16 mouse cellular contexts compared by ENCODE assay signal in genomic region chr2:130113379-130113778, GRCm38 (mm10). TPM values are rescaled to one million over a fixed set of nuclear protein-coding genes. Genes with fewer than 3 reads are reported as not detected.
DNase-seq lines count a peak whose midpoint lies in the region; ATAC-seq and TF ChIP-seq lines count a peak whose summit lies in the region.
"Had no signal": no experiment of that assay in that cellular context is flagged by ENCODE, and none has a peak within 500 bp of the region (broad histone marks: within the 10 kb centered on the region; RNA-seq: fewer than 3 reads in every experiment).

No protein-coding gene starts in this region.

- H3K36me3 ChIP-seq in hindbrain, embryonic 15.5 days = no peaks in the 10 kb centered on the region
- H3K36me3 ChIP-seq in hindbrain, embryonic 12.5 days = no peaks in the 10 kb centered on the region
- H3K36me3 ChIP-seq in midbrain, embryonic 14.5 days (ENCODE audit: control insufficient read depth, insufficient read depth, low read length) = no peaks in the 10 kb centered on the region
- no peaks in the 10 kb centered on the region for H3K36me3 ChIP-seq in midbrain, embryonic 13.5 days
- no peaks in the 10 kb centered on the region for H3K36me3 ChIP-seq in stomach, postnatal 0 days (ENCODE audit: control insufficient read depth, insufficient read depth, low read length)
- H3K36me3 ChIP-seq: limb, embryonic 10.5 days; liver, embryonic 13.5 days had no signal

- TF ChIP-seq CTCF in stomach, postnatal 0 days (IDR thresholded peaks at IDR 0.05; ENCODE audit: low read depth) = no peak

- 27% methylated on average over 3 of the region's 3 CpGs for WGBS in hindbrain, embryonic 15.5 days
- 46% methylated on average over 3 of the region's 3 CpGs for WGBS in hindbrain, embryonic 12.5 days
- WGBS in midbrain, embryonic 14.5 days = 29% methylated on average over 3 of the region's 3 CpGs
- 29% methylated on average over 3 of the region's 3 CpGs for WGBS in midbrain, embryonic 13.5 days
- WGBS in stomach, postnatal 0 days = 18% methylated on average over 3 of the region's 3 CpGs

- H3K4me2 ChIP-seq in hindbrain, embryonic 15.5 days = no peak overlapping the region
- H3K4me2 ChIP-seq in hindbrain, embryonic 12.5 days (replicated peaks) = no peak overlapping the region
- H3K4me2 ChIP-seq in midbrain, embryonic 14.5 days (ENCODE audit: low read length) = no peak overlapping the region
- no peak overlapping the region for H3K4me2 ChIP-seq in midbrain, embryonic 13.5 days (replicated peaks)
- no peak overlapping the region for H3K4me2 ChIP-seq in stomach, postnatal 0 days (replicated peaks; ENCODE audit: low read depth)
- H3K4me2 ChIP-seq: liver, embryonic 13.5 days had no signal

- no peak overlapping the region for H3K4me3 ChIP-seq in hindbrain, embryonic 15.5 days
- H3K4me3 ChIP-seq in hindbrain, embryonic 12.5 days = no peak overlapping the region
- H3K4me3 ChIP-seq in midbrain, embryonic 14.5 days (replicated peaks; ENCODE audit: low read depth, low read length) = no peak overlapping the region
- H3K4me3 ChIP-seq in midbrain, embryonic 13.5 days (replicated peaks) = no peak overlapping the region
- no peak overlapping the region for H3K4me3 ChIP-seq in stomach, postnatal 0 days (ENCODE audit: low read depth, low read length)
- H3K4me3 ChIP-seq: limb, embryonic 10.5 days; liver, embryonic 13.5 days; megakaryocyte, embryonic 14.5 days had no signal

- peak overlapping the region; percentile 45; the same call in 1 of the 2 replicates for H3K27ac ChIP-seq in hindbrain, embryonic 15.5 days (replicated peaks)
- H3K27ac ChIP-seq in hindbrain, embryonic 12.5 days = no peak overlapping the region
- no peak overlapping the region for H3K27ac ChIP-seq in midbrain, embryonic 14.5 days (replicated peaks; ENCODE audit: low read depth, low read length)
- no peak overlapping the region for H3K27ac ChIP-seq in midbrain, embryonic 13.5 days
- H3K27ac ChIP-seq in stomach, postnatal 0 days (replicated peaks) = no peak overlapping the region
- H3K27ac ChIP-seq: limb, embryonic 10.5 days; liver, embryonic 13.5 days had no signal

- peak; percentile 44 for DNase-seq in midbrain, embryonic 14.5 days
- DNase-seq in lung, postnatal 10 days = peak; percentile 47
- DNase-seq in stomach, postnatal 0 days (ENCODE audit: low spot score) = no peak
- DNase-seq in layer of hippocampus, postnatal 10 days (ENCODE audit: low spot score in 2 of 2) = no peak
- DNase-seq: cerebellum, adult 8-10 months; kidney, adult 18-20 months; liver, embryonic 13.5 days; right cerebral cortex, postnatal 4 days had no signal

- no peak for ATAC-seq in hindbrain, embryonic 15.5 days (ENCODE audit: low FRiP score, low read depth)
- ATAC-seq in hindbrain, embryonic 12.5 days (ENCODE audit: low FRiP score) = no peak
- ATAC-seq in midbrain, embryonic 14.5 days (ENCODE audit: low FRiP score, low TSS enrichment) = no peak
- ATAC-seq in midbrain, embryonic 13.5 days = no peak
- 0 out of 2 replicates have a peak, but pooled peaks have one; percentile 32 for ATAC-seq in stomach, postnatal 0 days (ENCODE audit: low FRiP score, low TSS enrichment)

- no peak overlapping the region for H3K9ac ChIP-seq in hindbrain, embryonic 15.5 days
- H3K9ac ChIP-seq in hindbrain, embryonic 12.5 days = no peak overlapping the region
- no peak overlapping the region for H3K9ac ChIP-seq in midbrain, embryonic 14.5 days (replicated peaks; ENCODE audit: low read length)
- no peak overlapping the region for H3K9ac ChIP-seq in midbrain, embryonic 13.5 days (replicated peaks)
- no peak overlapping the region for H3K9ac ChIP-seq in stomach, postnatal 0 days (ENCODE audit: low read length)
- H3K9ac ChIP-seq: liver, embryonic 13.5 days had no signal

- 0 out of 2 replicates have a peak, but pooled peaks cover 8% of the 10 kb centered on the region for H3K4me1 ChIP-seq in hindbrain, embryonic 15.5 days (replicated peaks)
- H3K4me1 ChIP-seq in hindbrain, embryonic 12.5 days = no peaks in the 10 kb centered on the region
- H3K4me1 ChIP-seq in midbrain, embryonic 14.5 days (ENCODE audit: control insufficient read depth, insufficient read depth, low read length) = no peaks in the 10 kb centered on the region
- 0 out of 2 replicates have a peak, but pooled peaks cover 7% of the 10 kb centered on the region for H3K4me1 ChIP-seq in midbrain, embryonic 13.5 days (replicated peaks)
- H3K4me1 ChIP-seq in stomach, postnatal 0 days (replicated peaks; ENCODE audit: control insufficient read depth, insufficient read depth) = no peaks in the 10 kb centered on the region
- H3K4me1 ChIP-seq: limb, embryonic 10.5 days; liver, embryonic 13.5 days; megakaryocyte, embryonic 14.5 days had no signal

- H3K9me3 ChIP-seq in hindbrain, embryonic 15.5 days = no peaks in the 10 kb centered on the region
- H3K9me3 ChIP-seq in hindbrain, embryonic 12.5 days (replicated peaks) = no peaks in the 10 kb centered on the region
- H3K9me3 ChIP-seq in midbrain, embryonic 14.5 days (ENCODE audit: control insufficient read depth, low read length) = no peaks in the 10 kb centered on the region
- no peaks in the 10 kb centered on the region for H3K9me3 ChIP-seq in midbrain, embryonic 13.5 days
- no peaks in the 10 kb centered on the region for H3K9me3 ChIP-seq in stomach, postnatal 0 days (ENCODE audit: control insufficient read depth, low read length)
- H3K9me3 ChIP-seq: limb, embryonic 10.5 days; liver, embryonic 13.5 days; megakaryocyte, embryonic 14.5 days had no signal

- H3K27me3 ChIP-seq in hindbrain, embryonic 15.5 days = no peaks in the 10 kb centered on the region
- H3K27me3 ChIP-seq in hindbrain, embryonic 12.5 days = no peaks in the 10 kb centered on the region
- H3K27me3 ChIP-seq in midbrain, embryonic 14.5 days (ENCODE audit: control insufficient read depth, insufficient read depth, low read length) = no peaks in the 10 kb centered on the region
- no peaks in the 10 kb centered on the region for H3K27me3 ChIP-seq in midbrain, embryonic 13.5 days
- H3K27me3 ChIP-seq in stomach, postnatal 0 days (ENCODE audit: control insufficient read depth, insufficient read depth, low read length) = no peaks in the 10 kb centered on the region
- H3K27me3 ChIP-seq: liver, embryonic 13.5 days had no signal

- TF ChIP-seq EP300 in stomach, postnatal 0 days (optimal IDR thresholded peaks at IDR 0.05) = no peak

RNA-seq across cellular contexts. Expression of gene Tgm6, which starts 1.2 kb away (rescaled TPM):
- polyA plus RNA-seq in hindbrain, embryonic 15.5 days (2015; fragmentation: Nextera tagmentation; extraction: Ambion mirVana) = 0.59 TPM in 1 of 2 replicates, not detected in the other
- not detected in 2 replicates for polyA plus RNA-seq in hindbrain, embryonic 12.5 days (2016; fragmentation: Nextera tagmentation; extraction: Ambion mirVana)
- 0.30 and 0.57 TPM in 2 replicates for polyA plus RNA-seq in midbrain, embryonic 14.5 days (2014; fragmentation: Nextera tagmentation; extraction: Ambion mirVana)
- 0.05 and 0.15 TPM in 2 replicates for polyA plus RNA-seq in midbrain, embryonic 13.5 days (2015; fragmentation: Nextera tagmentation; extraction: Ambion mirVana)
- polyA plus RNA-seq in stomach, postnatal 0 days (2015; fragmentation: Nextera tagmentation; extraction: Ambion mirVana) = not detected in 2 replicates
- under 1 TPM; 0.36 to 0.59 TPM for total RNA-seq in layer of hippocampus, postnatal 10 days (2021)
- total RNA-seq: CH12.LX; heart, postnatal 25 days had no signal
- polyA plus RNA-seq: gonadal fat pad, adult 2 months; limb, embryonic 10.5 days; liver, embryonic 13.5 days had no signal

Comparison
In these comparisons a context has a peak if more than half of its experiments do, and no peak if none do; other contexts are left out.
1. DNase-seq: peak in midbrain, embryonic 14.5 days (single experiment) and lung, postnatal 10 days (single experiment); none in stomach, postnatal 0 days (single experiment) and layer of hippocampus, postnatal 10 days (0 of 2).